ENCODE assay signal across 8 mouse cellular contexts in the genomic region with DNA sequence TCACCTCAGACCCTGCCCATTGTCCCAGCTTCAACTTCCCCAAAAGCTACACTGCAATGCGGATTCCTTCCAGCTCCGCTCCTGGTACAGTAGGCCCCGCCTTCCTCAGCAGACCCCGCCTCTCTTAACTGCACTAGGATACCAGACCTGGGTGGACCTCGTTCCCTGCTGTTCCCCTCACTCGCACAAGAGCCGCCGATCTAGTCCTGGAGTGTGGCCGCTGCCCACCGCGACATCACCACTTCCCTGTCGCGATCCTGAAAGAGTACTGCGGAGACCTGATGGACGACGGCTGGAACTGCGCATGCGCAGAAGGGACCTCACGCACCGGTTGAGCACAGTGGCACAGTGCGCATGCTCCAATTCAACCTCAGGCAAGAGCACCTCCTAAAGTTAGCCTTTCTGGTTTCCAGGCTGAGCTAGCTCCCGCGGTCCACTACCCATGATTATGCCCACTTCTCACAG. TPM values are rescaled to one million over a fixed set of nuclear protein-coding genes. Genes with fewer than 3 reads are reported as not detected.
A peak's percentile ranks its signal among the peaks of the same experiment; 100 is the strongest.
DNase-seq lines count a peak whose midpoint lies in the region; ATAC-seq lines count a peak whose summit lies in the region.

Gene Haghl (minus strand): TSS at position 393 of the 465 bp plus-strand sequence.

- H3K9me3 ChIP-seq in forebrain, embryonic 11.5 days (ENCODE audit: control insufficient read depth, low read length): no peaks in the 10 kb centered on the region
- H3K9me3 ChIP-seq in heart, embryonic 16.5 days (replicated peaks; ENCODE audit: control insufficient read depth, low read length): no peaks in the 10 kb centered on the region
- H3K9me3 ChIP-seq in liver, embryonic 15.5 days (replicated peaks): no peaks in the 10 kb centered on the region
- no peaks in the 10 kb centered on the region for H3K9me3 ChIP-seq in neural tube, embryonic 12.5 days

- H3K27me3 ChIP-seq in forebrain, embryonic 11.5 days (ENCODE audit: control insufficient read depth, insufficient read depth, low read length): no peaks in the 10 kb centered on the region
- no peaks in the 10 kb centered on the region for H3K27me3 ChIP-seq in heart, embryonic 16.5 days (ENCODE audit: control insufficient read depth, insufficient read depth, low read length)
- H3K27me3 ChIP-seq in liver, embryonic 15.5 days: no peaks in the 10 kb centered on the region
- no peaks in the 10 kb centered on the region for H3K27me3 ChIP-seq in neural tube, embryonic 12.5 days (replicated peaks)

- peak within 1 kb of the TSS; percentile 71 for H3K4me2 ChIP-seq in forebrain, embryonic 11.5 days (ENCODE audit: low read depth, low read length, severe bottlenecking)
- peak within 1 kb of the TSS; percentile 84 for H3K4me2 ChIP-seq in heart, embryonic 16.5 days (ENCODE audit: low read depth, low read length)
- peak within 1 kb of the TSS; percentile 87 for H3K4me2 ChIP-seq in liver, embryonic 15.5 days
- peak within 1 kb of the TSS; percentile 78 for H3K4me2 ChIP-seq in neural tube, embryonic 12.5 days (replicated peaks)

- ATAC-seq in forebrain, embryonic 11.5 days (replicated peaks; ENCODE audit: low FRiP score): peak; percentile 86
- ATAC-seq in heart, embryonic 16.5 days (replicated peaks; ENCODE audit: extremely low read depth, insufficient read depth, low FRiP score): peak; percentile 88
- peak; percentile 86 for ATAC-seq in liver, embryonic 15.5 days (ENCODE audit: insufficient read depth)
- ATAC-seq in neural tube, embryonic 12.5 days (ENCODE audit: low FRiP score, low read depth): peak; percentile 77

- WGBS in forebrain, embryonic 11.5 days: under 1% methylated on average over 23 of the region's 23 CpGs
- under 1% methylated on average over 23 of the region's 23 CpGs for WGBS in heart, embryonic 16.5 days
- under 1% methylated on average over 23 of the region's 23 CpGs for WGBS in liver, embryonic 15.5 days (ENCODE audit: insufficient replicate concordance)
- under 1% methylated on average over 23 of the region's 23 CpGs for WGBS in neural tube, embryonic 12.5 days

- peak; percentile 94 for DNase-seq in CD8-positive naive resting alpha-beta T cell, adult 2 months (ENCODE audit: low read depth in 2 of 2, low spot score in 2 of 2)
- DNase-seq in c-Kit-positive CD71-negative TER-119-negative erythroid progenitor cells, embryonic 14.5 days (ENCODE audit: low read depth): peak; percentile 97
- DNase-seq in forebrain, embryonic 11.5 days (ENCODE audit: low spot score): peak; percentile 98
- peak; percentile 97 to 99 for DNase-seq in kidney, postnatal 36 days
- peak; percentile 93 for DNase-seq in telencephalon, adult 2 months (ENCODE audit: low read depth, low spot score)

- peak within 1 kb of the TSS; percentile 69 for H3K4me3 ChIP-seq in forebrain, embryonic 11.5 days (ENCODE audit: low read depth, low read length)
- H3K4me3 ChIP-seq in heart, embryonic 16.5 days (ENCODE audit: low read length): peak within 1 kb of the TSS; percentile 85
- peak within 1 kb of the TSS; percentile 80 for H3K4me3 ChIP-seq in liver, embryonic 15.5 days (replicated peaks)
- peak within 1 kb of the TSS; percentile 58 for H3K4me3 ChIP-seq in neural tube, embryonic 12.5 days

- no peaks in the 10 kb centered on the region; the same call in none of the 2 replicates for H3K36me3 ChIP-seq in forebrain, embryonic 11.5 days (ENCODE audit: control insufficient read depth, insufficient read depth, low read length)
- H3K36me3 ChIP-seq in heart, embryonic 16.5 days (ENCODE audit: control insufficient read depth, insufficient read depth): peaks cover 16% of the 10 kb centered on the region
- H3K36me3 ChIP-seq in liver, embryonic 15.5 days (replicated peaks): peaks cover 40% of the 10 kb centered on the region
- peaks cover 61% of the 10 kb centered on the region for H3K36me3 ChIP-seq in neural tube, embryonic 12.5 days

- H3K27ac ChIP-seq in forebrain, embryonic 11.5 days (ENCODE audit: low read depth, low read length): peak within 1 kb of the TSS; percentile 91
- H3K27ac ChIP-seq in heart, embryonic 16.5 days (ENCODE audit: low read length): peak within 1 kb of the TSS; percentile 94
- H3K27ac ChIP-seq in liver, embryonic 15.5 days (replicated peaks): peak within 1 kb of the TSS; percentile 74
- peak within 1 kb of the TSS; percentile 74 for H3K27ac ChIP-seq in neural tube, embryonic 12.5 days

- H3K4me1 ChIP-seq in forebrain, embryonic 11.5 days (replicated peaks; ENCODE audit: control insufficient read depth, insufficient read depth, low read length): peaks cover 10% of the 10 kb centered on the region
- peaks cover 22% of the 10 kb centered on the region for H3K4me1 ChIP-seq in heart, embryonic 16.5 days (ENCODE audit: control insufficient read depth, insufficient read depth, low read length)
- peaks cover 19% of the 10 kb centered on the region for H3K4me1 ChIP-seq in liver, embryonic 15.5 days (replicated peaks)
- peaks cover 20% of the 10 kb centered on the region for H3K4me1 ChIP-seq in neural tube, embryonic 12.5 days

- H3K9ac ChIP-seq in forebrain, embryonic 11.5 days (ENCODE audit: low read length): peak within 1 kb of the TSS; percentile 80
- peak within 1 kb of the TSS; percentile 77 for H3K9ac ChIP-seq in heart, embryonic 16.5 days (ENCODE audit: low read length)
- H3K9ac ChIP-seq in liver, embryonic 15.5 days: peak within 1 kb of the TSS; percentile 68
- peak within 1 kb of the TSS; percentile 54 for H3K9ac ChIP-seq in neural tube, embryonic 12.5 days

RNA-seq across cellular contexts. Expression of gene Haghl, which starts in this region (rescaled TPM):
- polyA plus RNA-seq in forebrain, embryonic 11.5 days (2014; fragmentation: Nextera tagmentation; extraction: Ambion mirVana): 75.0 and 76.1 TPM in 2 replicates
- polyA plus RNA-seq in heart, embryonic 16.5 days (2015; fragmentation: Nextera tagmentation; extraction: Ambion mirVana): 51.4 and 55.2 TPM in 2 replicates
- polyA plus RNA-seq in liver, embryonic 15.5 days (2015; fragmentation: Nextera tagmentation; extraction: Ambion mirVana): 5.6 and 7.4 TPM in 2 replicates
- polyA plus RNA-seq in neural tube, embryonic 12.5 days (2016; fragmentation: Nextera tagmentation; extraction: Ambion mirVana): 102 and 103 TPM in 2 replicates

Comparison
In these comparisons a context has a peak if more than half of its experiments do, and no peak if none do; other contexts are left out.
1. Peak in every context shown above with its lines: DNase-seq, ATAC-seq, H3K4me3 ChIP-seq and H3K27ac ChIP-seq.